Mouse (Mus musculus) hindbrain, embryonic 15.5 days (tissue): ENCODE measurements around the gene Slc22a21. TPM values are rescaled to one million over a fixed set of nuclear protein-coding genes. Genes with fewer than 3 reads are reported as not detected.

ENCODE experiments used
- ATAC-seq: fragments of 200-750 bp; cut with Nextera tagmentation; 2 replicates; pipeline ENCODE4 v1.8.0; 2017; ENCODE audit warnings: low read depth, moderate number of reproducible peaks, moderate TSS enrichment; ENCODE audit not compliant: low FRiP score
- H3K27ac ChIP-seq: fragments of 300-500 bp; sonication (generic); replicated peaks from 2 replicates; pipeline ENCODE4 v1.5.1; 2015; ENCODE audit warnings: mild to moderate bottlenecking, inconsistent platforms
- H3K27me3 ChIP-seq: fragments of 300-500 bp; sonication (generic); 2 replicates; pipeline ENCODE4 v1.6.1; 2015; ENCODE audit warnings: control low read depth, inconsistent platforms
- H3K36me3 ChIP-seq: fragments of 300-500 bp; sonication (generic); 2 replicates; pipeline ENCODE4 v1.6.1; 2015; ENCODE audit warnings: control low read depth, inconsistent platforms
- H3K4me1 ChIP-seq: fragments of 300-500 bp; sonication (generic); replicated peaks from 2 replicates; pipeline ENCODE4 v1.6.1; 2015; ENCODE audit warnings: control low read depth, inconsistent platforms
- H3K4me2 ChIP-seq: fragments of 300-500 bp; sonication (generic); 2 replicates; pipeline ENCODE4 v1.6.1; 2015; ENCODE audit warnings: moderate library complexity, mild to moderate bottlenecking, inconsistent platforms
- H3K4me3 ChIP-seq: fragments of 300-500 bp; sonication (generic); 2 replicates; pipeline ENCODE4 v1.5.1; 2015; ENCODE audit warnings: mild to moderate bottlenecking, inconsistent platforms
- H3K9ac ChIP-seq: fragments of 300-500 bp; sonication (generic); 2 replicates; pipeline ENCODE4 v1.6.1; 2015; ENCODE audit warnings: inconsistent platforms
- H3K9me3 ChIP-seq: fragments of 300-500 bp; sonication (generic); 2 replicates; pipeline ENCODE4 v1.6.1; 2016; ENCODE audit warnings: control low read depth, inconsistent platforms
- WGBS: fragments of 180-500 bp; shearing (Covaris S2); methylation state at CpG from one replicate; pipeline ENCODE4 v1.1.7; 2015; 5-methylcytosine and 5-hydroxymethylcytosine counted together
- polyA plus RNA-seq: library from polyadenylated mRNA; unstranded; fragments of >200 nt; fragmentation: Nextera tagmentation; extraction: Ambion mirVana; gene quantifications from 2 replicates; pipeline ENCODE4 v1.2.1, GENCODE M21; 2015

Gene Slc22a21
- polyA plus RNA-seq, 1 experiment from 2014 or later: 3.7 TPM

DNA sequence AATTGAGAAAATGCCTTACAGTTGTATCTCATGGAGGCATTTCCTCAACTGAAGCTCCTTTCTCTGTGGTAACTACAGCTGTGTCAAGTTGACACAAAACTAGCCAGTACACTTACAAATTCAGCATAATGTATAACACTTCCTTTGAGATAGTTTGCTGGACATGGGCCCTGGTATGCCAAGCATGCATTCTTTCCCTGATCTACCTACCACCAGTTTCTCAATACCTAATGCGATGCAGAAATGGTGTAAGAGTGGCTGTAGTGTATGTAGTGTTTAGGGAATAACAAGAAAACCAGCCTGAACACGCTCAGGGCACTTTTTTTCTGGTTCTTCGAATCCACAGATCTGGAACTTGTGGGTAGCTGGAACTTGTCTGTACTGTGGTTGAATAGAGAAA, 51.5 kb downstream of the Slc22a21 start:
- Histone ChIP-seq H3K4me2 (no peak overlapping the region), H3K27me3 (no peaks in the 10 kb centered on the region), H3K9ac (no peak overlapping the region), H3K4me1 (no peaks in the 10 kb centered on the region), H3K4me3 (no peak overlapping the region), H3K36me3 (no peaks in the 10 kb centered on the region), H3K9me3 (no peaks in the 10 kb centered on the region), H3K27ac (no peak overlapping the region)
- 93% methylated on average over 3 of the region's 3 CpGs for WGBS
- no peak for ATAC-seq

DNA sequence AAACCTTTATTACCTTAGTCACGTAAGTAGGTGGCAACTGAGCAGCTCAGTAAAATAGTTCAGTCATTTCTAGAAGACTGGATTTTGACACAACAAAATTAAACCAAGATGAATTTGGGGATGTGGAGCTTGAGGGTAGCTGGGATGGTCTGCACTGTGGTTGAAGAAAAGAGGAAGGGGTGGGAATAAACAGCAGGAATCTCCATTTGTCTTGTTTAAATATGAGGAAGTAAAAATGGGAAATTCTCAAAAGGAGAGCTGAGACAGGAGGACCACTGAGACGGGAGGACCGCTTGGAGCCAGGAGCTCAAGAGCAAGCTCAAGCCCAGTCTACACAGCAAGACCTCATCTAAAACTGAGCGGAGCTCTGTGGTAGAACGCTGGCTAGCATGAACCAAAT, 53.8 kb downstream of the Slc22a21 start:
- Histone ChIP-seq H3K9ac (no peak overlapping the region), H3K27me3 (no peaks in the 10 kb centered on the region), H3K36me3 (no peaks in the 10 kb centered on the region), H3K27ac (no peak overlapping the region), H3K4me2 (no peak overlapping the region), H3K4me1 (no peaks in the 10 kb centered on the region), H3K4me3 (no peak overlapping the region), H3K9me3 (no peaks in the 10 kb centered on the region)
- ATAC-seq: no peak
- 88% methylated on average over 5 of the region's 5 CpGs for WGBS

DNA sequence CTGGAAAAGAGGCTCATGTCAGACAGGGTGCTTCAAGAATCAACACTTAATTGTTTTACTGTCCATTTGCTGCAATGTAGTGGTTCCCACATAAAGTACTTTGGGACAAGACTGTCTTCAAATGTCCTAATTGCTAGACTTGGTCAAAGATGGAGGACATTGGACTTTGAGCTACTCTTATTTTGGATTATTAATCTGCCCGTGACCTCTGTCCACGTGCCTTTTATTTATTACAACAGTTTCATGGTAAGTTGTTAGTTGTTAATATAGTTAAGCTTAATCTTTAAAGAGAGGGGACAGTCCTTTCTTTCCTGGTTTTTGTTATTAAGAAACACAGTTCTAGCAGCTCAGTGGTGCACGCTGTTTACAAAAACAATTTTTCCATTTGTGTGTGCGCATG, 61.3 kb downstream of the Slc22a21 start:
- H3K4me2 ChIP-seq: no peak overlapping the region
- H3K9ac ChIP-seq: no peak overlapping the region

DNA sequence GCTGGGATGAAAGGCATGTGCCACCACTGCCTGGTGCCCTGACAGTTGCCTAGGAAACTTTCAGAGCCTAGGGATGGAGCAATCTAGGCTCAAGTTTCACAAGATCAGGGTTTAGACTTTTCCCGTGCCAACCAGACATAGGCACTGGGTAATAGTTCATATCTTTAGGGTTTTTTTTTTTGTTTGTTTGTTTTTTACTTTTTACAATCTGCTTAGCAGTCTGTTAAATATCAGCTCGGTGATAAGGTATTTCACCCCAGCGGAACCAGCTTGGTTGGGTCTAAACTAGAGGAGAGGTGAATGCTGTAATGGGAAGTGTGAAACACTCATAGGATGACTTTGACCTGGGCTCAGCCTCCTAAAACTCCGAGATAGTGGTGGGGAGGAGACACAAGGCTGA, 69.1 kb downstream of the Slc22a21 start:
- 88% methylated on average over 4 of the region's 4 CpGs for WGBS
- H3K4me2 ChIP-seq: no peak overlapping the region
- H3K27me3 ChIP-seq: no peaks in the 10 kb centered on the region
- H3K4me3 ChIP-seq: no peak overlapping the region
- no peak overlapping the region for H3K9ac ChIP-seq
- H3K4me1 ChIP-seq: no peaks in the 10 kb centered on the region
- H3K9me3 ChIP-seq: no peaks in the 10 kb centered on the region
- no peak for ATAC-seq
- no peak overlapping the region for H3K27ac ChIP-seq
- H3K36me3 ChIP-seq: no peaks in the 10 kb centered on the region

More for the DNA sequence above, 61.3 kb downstream of the Slc22a21 start:
- Histone ChIP-seq H3K36me3 (no peaks in the 10 kb centered on the region), H3K9me3 (no peaks in the 10 kb centered on the region), H3K4me1 (no peaks in the 10 kb centered on the region), H3K27ac (no peak overlapping the region), H3K4me3 (no peak overlapping the region), H3K27me3 (no peaks in the 10 kb centered on the region)
- WGBS: 95% methylated on average over 4 of the region's 4 CpGs
- ATAC-seq: no peak

DNA sequence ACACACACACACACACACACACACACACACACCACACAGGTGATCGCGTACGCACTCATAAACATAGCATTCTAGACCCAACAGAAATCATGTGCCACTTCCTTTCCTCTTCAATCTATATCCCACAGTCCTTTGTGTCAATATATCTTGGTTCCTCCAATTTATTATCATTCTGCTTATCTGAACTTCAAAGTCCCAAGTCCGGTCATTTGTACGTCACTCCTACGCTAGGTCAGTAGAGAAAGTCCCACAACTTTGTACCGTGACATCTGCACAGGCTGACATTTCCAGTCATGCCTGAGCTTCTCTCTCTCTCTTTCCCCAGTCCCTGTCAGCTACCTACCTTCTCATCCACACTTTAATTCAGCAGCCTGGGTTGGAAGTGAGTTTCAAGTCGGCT, 71.4 kb downstream of the Slc22a21 start:
- H3K27ac ChIP-seq: no peak overlapping the region
- no peak overlapping the region for H3K9ac ChIP-seq
- no peak for ATAC-seq
- H3K9me3 ChIP-seq: no peaks in the 10 kb centered on the region
- H3K4me1 ChIP-seq: no peaks in the 10 kb centered on the region
- 92% methylated on average over 8 of the region's 8 CpGs for WGBS
- no peaks in the 10 kb centered on the region for H3K36me3 ChIP-seq
- no peaks in the 10 kb centered on the region for H3K27me3 ChIP-seq
- no peak overlapping the region for H3K4me3 ChIP-seq
- no peak overlapping the region for H3K4me2 ChIP-seq

DNA sequence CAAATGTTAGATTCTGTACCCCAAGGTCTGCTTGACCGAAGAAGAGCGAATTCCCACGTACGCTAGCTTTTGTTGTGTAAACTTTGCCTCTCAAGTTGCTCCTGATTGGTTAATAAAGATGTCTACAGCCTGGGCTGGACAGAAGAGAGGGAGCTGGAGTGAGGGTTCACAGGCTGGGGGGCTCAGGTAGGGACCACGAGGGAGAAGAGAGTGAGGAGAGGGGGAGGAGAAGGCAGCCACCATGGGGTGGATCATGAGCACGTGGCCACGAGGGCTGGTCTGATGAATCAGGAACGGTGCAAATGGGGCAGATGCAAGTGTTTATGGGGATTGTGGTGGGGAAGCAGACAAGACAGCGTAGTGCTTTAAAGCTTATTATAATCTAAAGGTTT, 75.6 kb downstream of the Slc22a21 start:
- no peaks in the 10 kb centered on the region for H3K36me3 ChIP-seq
- no peaks in the 10 kb centered on the region for H3K27me3 ChIP-seq
- H3K9me3 ChIP-seq: no peaks in the 10 kb centered on the region
- ATAC-seq: no peak
- no peak overlapping the region for H3K4me3 ChIP-seq
- no peak overlapping the region for H3K9ac ChIP-seq
- H3K4me1 ChIP-seq: no peaks in the 10 kb centered on the region
- 81% methylated on average over 9 of the region's 9 CpGs for WGBS
- no peak overlapping the region for H3K4me2 ChIP-seq
- H3K27ac ChIP-seq: no peak overlapping the region

DNA sequence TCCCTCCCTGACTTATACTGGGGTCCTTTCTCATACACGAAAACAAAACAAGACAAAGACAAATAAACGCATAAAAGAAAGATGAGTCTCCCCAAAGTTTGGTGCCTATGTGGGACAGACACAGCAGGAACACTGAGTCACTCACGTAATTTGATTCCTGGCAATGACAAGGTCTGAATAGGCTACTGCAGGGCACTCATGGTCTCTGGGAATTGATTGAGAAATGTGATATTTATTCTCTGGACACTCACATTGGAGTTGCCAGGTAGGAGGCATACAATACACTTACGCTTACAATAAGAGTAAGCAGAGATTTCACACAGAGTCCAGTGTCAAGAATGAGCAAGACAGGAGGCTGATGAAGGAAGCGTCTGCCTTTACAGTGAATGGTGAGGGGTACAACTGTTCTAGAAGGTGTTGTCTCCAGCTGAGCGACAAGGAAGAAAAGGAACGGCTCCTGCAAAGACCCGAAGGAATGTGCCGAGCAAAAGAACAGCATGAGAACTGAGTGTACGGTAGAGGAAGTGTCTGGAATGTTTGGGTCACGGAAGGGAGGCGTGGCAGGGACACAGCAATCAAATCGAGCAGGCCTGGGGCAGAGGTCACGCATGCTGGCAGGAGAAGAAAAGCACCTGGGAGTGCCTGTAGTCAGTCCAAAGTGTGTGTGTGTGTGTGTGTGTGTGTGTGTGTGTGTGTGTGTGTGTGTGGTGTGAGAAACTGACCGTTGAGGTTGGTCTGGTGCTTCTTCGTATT, 76.2 kb downstream of the Slc22a21 start:
- no peak overlapping the region for H3K9ac ChIP-seq
- H3K27ac ChIP-seq: no peak overlapping the region
- H3K27me3 ChIP-seq: no peaks in the 10 kb centered on the region
- no peak for ATAC-seq
- no peak overlapping the region for H3K4me3 ChIP-seq
- no peaks in the 10 kb centered on the region for H3K36me3 ChIP-seq
- H3K4me1 ChIP-seq: no peaks in the 10 kb centered on the region
- no peak overlapping the region for H3K4me2 ChIP-seq
- WGBS: 49% methylated on average over 16 of the region's 16 CpGs
- H3K9me3 ChIP-seq: no peaks in the 10 kb centered on the region

DNA sequence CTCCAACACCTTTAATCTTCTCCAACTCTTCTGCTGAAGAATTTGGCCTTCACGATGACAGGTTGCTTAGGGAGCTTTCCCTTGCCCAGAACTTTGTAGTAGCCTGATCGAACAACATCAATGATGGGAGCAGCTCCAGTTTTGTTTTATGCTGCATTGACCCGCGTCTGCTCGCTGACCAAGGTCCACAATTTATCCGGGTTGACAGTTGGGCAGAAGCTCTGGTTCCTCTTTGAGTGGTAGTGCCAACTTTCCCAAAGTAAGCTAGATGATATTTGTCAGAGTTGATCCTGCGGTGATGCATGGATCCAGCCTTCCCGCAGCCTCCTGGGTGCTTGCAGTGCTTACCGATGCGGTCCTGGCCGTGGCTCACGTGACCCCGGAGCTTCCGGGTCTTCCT, 77.4 kb downstream of the Slc22a21 start:
- no peaks in the 10 kb centered on the region for H3K27me3 ChIP-seq

DNA sequence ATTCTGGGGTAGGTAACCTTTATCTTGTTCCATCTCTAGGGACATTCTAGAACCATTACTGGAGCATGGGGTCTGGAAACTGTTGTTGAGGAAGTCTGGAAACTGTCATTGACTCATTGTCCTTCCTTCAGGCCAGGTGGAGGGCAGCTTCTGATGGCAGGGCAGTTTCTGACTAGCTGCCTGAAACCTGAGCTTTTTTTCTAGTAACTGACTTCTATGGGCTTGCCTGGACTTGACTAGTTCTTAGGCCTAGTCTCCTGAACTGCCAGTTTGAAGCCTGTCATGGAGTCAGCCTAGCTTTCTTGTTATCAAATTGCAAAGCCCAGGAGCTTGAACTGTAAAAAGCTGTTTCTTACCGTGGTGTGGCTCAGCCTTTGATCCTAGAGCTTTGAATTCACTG, 79.1 kb downstream of the Slc22a21 start:
- H3K4me2 ChIP-seq: no peak overlapping the region
- H3K36me3 ChIP-seq: no peaks in the 10 kb centered on the region
- 68% methylated on average over 1 of the region's 1 CpGs for WGBS
- no peaks in the 10 kb centered on the region for H3K4me1 ChIP-seq
- H3K27me3 ChIP-seq: no peaks in the 10 kb centered on the region
- H3K4me3 ChIP-seq: no peak overlapping the region
- no peak for ATAC-seq
- no peaks in the 10 kb centered on the region for H3K9me3 ChIP-seq
- no peak overlapping the region for H3K27ac ChIP-seq
- H3K9ac ChIP-seq: no peak overlapping the region

More for the DNA sequence above, 77.4 kb downstream of the Slc22a21 start:
- ATAC-seq: no peak
- Histone ChIP-seq H3K36me3 (no peaks in the 10 kb centered on the region), H3K4me2 (no peak overlapping the region), H3K4me1 (no peaks in the 10 kb centered on the region), H3K4me3 (no peak overlapping the region), H3K9ac (no peak overlapping the region), H3K27ac (no peak overlapping the region), H3K9me3 (no peaks in the 10 kb centered on the region)
- 95% methylated on average over 14 of the region's 14 CpGs for WGBS

DNA sequence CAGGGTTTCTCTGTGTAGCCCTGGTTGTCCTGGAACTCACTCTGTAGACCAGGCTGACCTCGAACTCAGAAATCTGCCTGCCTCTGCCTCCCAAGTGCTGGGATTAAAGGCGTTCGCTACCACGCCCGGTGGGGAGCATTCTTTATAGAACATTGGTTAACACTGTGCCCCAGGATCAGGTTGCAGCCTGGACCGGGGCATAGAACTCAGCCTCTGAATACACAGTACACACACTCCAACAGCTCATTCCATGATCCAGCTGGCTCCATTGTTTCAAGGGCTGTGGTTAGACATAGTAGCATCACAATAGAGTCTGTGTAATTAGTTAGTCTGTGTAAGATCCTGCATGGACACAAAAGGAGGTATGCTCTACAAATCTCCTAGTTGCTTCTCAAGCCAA, 80.2 kb downstream of the Slc22a21 start:
- H3K9ac ChIP-seq: no peak overlapping the region

More for the DNA sequence above, 80.2 kb downstream of the Slc22a21 start:
- H3K4me3 ChIP-seq: no peak overlapping the region
- H3K9me3 ChIP-seq: no peaks in the 10 kb centered on the region
- H3K4me2 ChIP-seq: no peak overlapping the region
- no peak overlapping the region for H3K27ac ChIP-seq
- H3K36me3 ChIP-seq: no peaks in the 10 kb centered on the region
- no peaks in the 10 kb centered on the region for H3K4me1 ChIP-seq
- no peaks in the 10 kb centered on the region for H3K27me3 ChIP-seq
- no peak for ATAC-seq
- WGBS: 86% methylated on average over 6 of the region's 6 CpGs

Other genes starting within 250 kb of the Slc22a21 start
- 3.7 and 4.8 TPM in 2 replicates for gene Irf1, start 210.3 kb downstream of the Slc22a21 start, polyA plus RNA-seq
- not detected in 2 replicates for gene Gm17334, start 207.1 kb downstream of the Slc22a21 start, polyA plus RNA-seq
- 0.35 TPM in 1 of 2 replicates, not detected in the other for gene Gm12216, start 121.1 kb downstream of the Slc22a21 start, polyA plus RNA-seq
- gene Slc22a5, start 88.7 kb downstream of the Slc22a21 start, polyA plus RNA-seq: 10.9 and 12.1 TPM in 2 replicates
- gene Slc22a4, start 47.8 kb upstream of the Slc22a21 start, polyA plus RNA-seq: 4.4 and 5.3 TPM in 2 replicates
- gene Pdlim4, start 88.7 kb upstream of the Slc22a21 start, polyA plus RNA-seq: 28.2 and 33.4 TPM in 2 replicates
- gene P4ha2, start 119.8 kb upstream of the Slc22a21 start, polyA plus RNA-seq: 9.2 and 10.1 TPM in 2 replicates